Mouse (Mus musculus): ENCODE data around the gene Sgo2a.
"Not testable (repeated sequence)": the region's sequence is repeated elsewhere in the genome, so short reads cannot be mapped to it uniquely, and the experiment has no call there.

The Sgo2a gene

GRCm38 (mm10) chr1:58030156-58030871, 34.5 kb downstream of the Sgo2a start:
- DNase-seq (ENCODE audit: low read depth, low spot score), result peak; percentile 14

DNA sequence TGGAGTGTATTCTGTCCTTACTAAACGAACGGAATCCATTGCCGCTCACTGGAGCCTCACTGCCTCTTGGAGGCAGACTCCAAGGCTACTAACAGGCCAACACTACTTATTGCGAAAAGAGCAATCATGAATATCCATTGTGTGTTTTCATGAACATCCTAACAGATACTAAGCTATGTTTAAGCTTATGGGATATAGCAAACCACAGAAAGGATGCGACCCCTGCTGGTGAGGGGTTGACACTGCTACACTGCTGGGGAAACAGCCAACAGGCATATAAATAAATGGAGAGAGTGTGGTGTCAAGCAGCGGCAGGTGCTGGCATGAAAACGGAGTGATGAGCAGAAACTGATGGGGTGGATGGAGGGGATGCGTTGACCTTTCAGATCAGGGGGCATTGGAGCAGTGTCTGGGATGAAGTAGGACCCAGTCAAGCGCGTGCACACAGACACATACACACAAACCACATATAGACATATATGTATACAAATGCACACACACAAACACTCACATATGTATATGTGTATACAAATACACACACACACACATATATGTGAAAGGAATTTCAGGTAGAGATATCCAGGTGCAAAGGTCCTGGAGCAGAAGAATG, 35.5 kb downstream of the Sgo2a start:
- peak; percentile 64 for DNase-seq (ENCODE audit: low read depth, low spot score)

- not testable (repeated sequence) for DNase-seq (ENCODE audit: low read depth, low spot score)
These were observed 41.5 kb downstream of the Sgo2a start for GRCm38 (mm10) chr1:58037306-58037705.

GRCm38 (mm10) chr1:58045076-58045475, 49.3 kb downstream of the Sgo2a start:
- no peak for DNase-seq (ENCODE audit: low read depth, low spot score)

- DNase-seq (ENCODE audit: low read depth, low spot score), result no peak
These were observed 49.8 kb downstream of the Sgo2a start for GRCm38 (mm10) chr1:58045546-58045945.

- no peak for DNase-seq (ENCODE audit: low read depth, low spot score)
These were observed 51.0 kb downstream of the Sgo2a start for GRCm38 (mm10) chr1:58046721-58047290.

GRCm38 (mm10) chr1:58049126-58049525, 53.4 kb downstream of the Sgo2a start:
- DNase-seq (ENCODE audit: low read depth, low spot score), result no peak

- no peak for DNase-seq (ENCODE audit: low read depth, low spot score)
These were observed 59.8 kb downstream of the Sgo2a start for GRCm38 (mm10) chr1:58055598-58055997.

GRCm38 (mm10) chr1:58056074-58056807, 60.5 kb downstream of the Sgo2a start:
- no peak for DNase-seq (ENCODE audit: low read depth, low spot score)

DNA sequence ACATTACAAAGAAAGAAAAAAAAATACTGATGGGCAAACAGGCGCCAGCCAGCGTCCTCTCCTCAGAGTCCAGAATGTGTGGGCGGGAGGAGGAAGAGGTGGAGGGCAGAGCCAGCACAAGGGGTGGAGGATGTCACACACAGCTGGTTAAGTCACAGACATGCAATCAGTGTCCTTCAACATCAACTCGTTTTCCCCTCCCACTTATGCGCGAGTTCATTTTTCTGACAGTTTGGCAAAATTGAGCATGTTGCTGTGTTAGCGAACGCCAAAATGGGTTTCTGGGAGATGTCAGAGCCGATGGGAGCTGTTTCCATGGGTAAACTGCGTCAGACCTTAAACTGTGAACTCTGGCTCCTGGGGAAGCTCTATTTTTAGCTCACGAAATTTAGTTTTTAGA, 61.2 kb downstream of the Sgo2a start:
- no peak for DNase-seq (ENCODE audit: low read depth, low spot score)

GRCm38 (mm10) chr1:58058846-58059245, 63.1 kb downstream of the Sgo2a start:
- no peak for DNase-seq (ENCODE audit: low read depth, low spot score)

- DNase-seq (ENCODE audit: low read depth, low spot score), result no peak
These were observed 66.4 kb downstream of the Sgo2a start for GRCm38 (mm10) chr1:58062131-58062530.

DNA sequence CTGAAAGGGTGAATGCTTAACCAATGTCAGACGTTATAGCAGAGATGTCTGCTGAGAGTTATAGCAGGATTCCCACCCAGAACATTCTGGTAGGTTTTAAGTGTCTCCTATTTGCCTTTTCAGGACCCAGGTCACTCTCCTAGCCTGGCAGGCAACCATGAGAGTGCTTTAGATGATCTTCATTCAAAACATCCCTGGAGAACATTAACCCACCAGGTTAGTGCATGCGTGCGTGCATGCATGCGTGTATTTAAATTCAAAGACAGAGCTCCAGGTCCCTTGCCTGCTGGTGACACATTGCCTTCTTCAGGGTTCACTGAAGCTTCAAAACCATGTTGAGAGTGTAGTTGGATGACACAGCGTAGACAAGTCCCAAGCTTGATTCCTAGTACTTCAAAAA, 69.4 kb downstream of the Sgo2a start:
- DNase-seq (ENCODE audit: low read depth, low spot score), result no peak

DNA sequence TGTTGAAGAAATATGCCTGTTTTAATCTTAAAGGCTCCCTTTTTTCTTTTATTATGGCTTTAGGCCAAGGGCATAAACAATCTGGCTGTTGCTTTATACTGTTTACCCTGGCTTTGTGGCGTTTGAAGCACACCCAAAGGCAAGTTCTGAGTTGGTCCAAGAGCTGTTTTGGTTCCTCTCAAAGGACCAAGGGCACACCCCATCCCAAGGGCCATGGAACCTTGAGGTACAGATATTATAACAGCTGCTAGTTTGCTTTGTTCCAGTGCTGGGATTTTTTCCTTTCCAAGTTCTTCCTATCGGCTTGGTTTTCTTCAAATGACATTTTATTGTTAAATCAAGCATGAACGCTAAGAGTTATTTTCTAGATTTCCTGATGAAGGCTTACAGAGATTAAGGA, 69.8 kb downstream of the Sgo2a start:
- no peak for DNase-seq (ENCODE audit: low read depth, low spot score)

DNA sequence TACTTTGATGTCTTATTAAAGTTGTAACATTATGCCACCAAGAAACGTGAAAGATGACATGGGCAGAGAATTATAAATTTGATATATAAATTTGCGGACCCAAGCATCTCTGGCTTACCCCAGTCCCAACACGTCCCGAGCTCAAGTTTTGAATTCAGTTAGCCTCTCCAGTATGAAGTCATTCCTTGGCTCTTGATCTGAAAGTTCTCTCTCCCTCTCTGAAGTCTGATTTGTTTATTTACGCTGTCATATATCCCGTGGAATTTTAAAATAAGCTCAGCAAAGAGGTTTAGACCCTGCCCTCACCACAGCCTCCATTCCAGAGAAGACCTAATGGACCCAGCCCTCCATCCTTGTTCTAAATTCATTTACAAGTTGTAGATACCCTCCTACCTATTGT, 73.4 kb downstream of the Sgo2a start:
- no peak for DNase-seq (ENCODE audit: low read depth, low spot score)

- no peak for DNase-seq (ENCODE audit: low read depth, low spot score)
These were observed 74.3 kb downstream of the Sgo2a start for GRCm38 (mm10) chr1:58070091-58070490.

GRCm38 (mm10) chr1:58071006-58071405, 75.2 kb downstream of the Sgo2a start:
- DNase-seq (ENCODE audit: low read depth, low spot score), result no peak

DNA sequence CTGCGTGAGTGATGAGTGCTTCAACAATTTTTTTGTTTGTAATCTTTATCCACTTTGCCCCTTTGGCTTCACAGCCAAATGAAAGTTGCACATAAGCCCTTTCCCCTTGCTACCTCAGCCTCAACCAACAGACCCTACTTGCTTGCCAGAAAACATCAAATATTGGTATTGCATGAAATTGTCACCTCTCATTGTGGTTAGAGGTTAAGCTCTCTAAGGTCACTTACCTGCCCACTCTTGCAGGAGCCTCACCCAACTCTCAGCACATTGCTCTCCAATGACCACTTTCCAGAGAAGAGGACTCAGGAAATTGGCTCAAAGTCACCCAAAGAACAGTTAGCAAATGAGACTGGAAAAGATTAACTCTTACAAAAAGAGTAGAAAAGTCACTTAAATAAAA, 75.7 kb downstream of the Sgo2a start:
- DNase-seq (ENCODE audit: low read depth, low spot score), result no peak

- DNase-seq (ENCODE audit: low read depth, low spot score), result no peak
These were observed 76.6 kb downstream of the Sgo2a start for GRCm38 (mm10) chr1:58072416-58072815.

GRCm38 (mm10) chr1:58072991-58073730, 77.4 kb downstream of the Sgo2a start:
- no peak for DNase-seq (ENCODE audit: low read depth, low spot score)

GRCm38 (mm10) chr1:58074266-58074665, 78.5 kb downstream of the Sgo2a start:
- no peak for DNase-seq (ENCODE audit: low read depth, low spot score)

All from embryo, embryonic 11.5 days (tissue).